Mouse (Mus musculus): ENCODE results near the gene Prkn.
A peak's percentile ranks its signal among the peaks of the same experiment; 100 is the strongest.

Gene Prkn

GRCm38 (mm10) chr17:11914451-11914850, 1074.3 kb downstream of the Prkn start:
- no peak for DNase-seq (ENCODE audit: low spot score)

- DNase-seq (ENCODE audit: low spot score), result no peak
These were observed 1078.1 kb downstream of the Prkn start for GRCm38 (mm10) chr17:11918123-11918801.

GRCm38 (mm10) chr17:11919581-11919980, 1079.4 kb downstream of the Prkn start:
- DNase-seq (ENCODE audit: low spot score), result no peak

- no peak for DNase-seq (ENCODE audit: low spot score)
These were observed 1080.8 kb downstream of the Prkn start for GRCm38 (mm10) chr17:11921026-11921425.

- DNase-seq (ENCODE audit: low spot score), result no peak
These were observed 1083.8 kb downstream of the Prkn start for GRCm38 (mm10) chr17:11923989-11924388.

GRCm38 (mm10) chr17:11926865-11927386, 1086.7 kb downstream of the Prkn start:
- no peak for DNase-seq (ENCODE audit: low spot score)

GRCm38 (mm10) chr17:11931641-11932040, 1091.5 kb downstream of the Prkn start:
- DNase-seq (ENCODE audit: low spot score), result no peak

GRCm38 (mm10) chr17:11933737-11934136, 1093.6 kb downstream of the Prkn start:
- DNase-seq (ENCODE audit: low spot score), result no peak

- no peak for DNase-seq (ENCODE audit: low spot score)
These were observed 1107.3 kb downstream of the Prkn start for GRCm38 (mm10) chr17:11947436-11947835.

GRCm38 (mm10) chr17:11949551-11950197, 1109.5 kb downstream of the Prkn start:
- DNase-seq (ENCODE audit: low spot score), result no peak

- no peak for DNase-seq (ENCODE audit: low spot score)
These were observed 1110.0 kb downstream of the Prkn start for GRCm38 (mm10) chr17:11950198-11950594.

GRCm38 (mm10) chr17:11955317-11955716, 1115.1 kb downstream of the Prkn start:
- peak; percentile 46 for DNase-seq (ENCODE audit: low spot score)

GRCm38 (mm10) chr17:11960492-11960891, 1120.3 kb downstream of the Prkn start:
- DNase-seq (ENCODE audit: low spot score), result no peak

- no peak for DNase-seq (ENCODE audit: low spot score)
These were observed 1122.6 kb downstream of the Prkn start for GRCm38 (mm10) chr17:11962808-11963207.

GRCm38 (mm10) chr17:11970160-11970559, 1130.0 kb downstream of the Prkn start:
- DNase-seq (ENCODE audit: low spot score), result no peak

GRCm38 (mm10) chr17:11972550-11972949, 1132.4 kb downstream of the Prkn start:
- DNase-seq (ENCODE audit: low spot score), result no peak

GRCm38 (mm10) chr17:11972969-11973787, 1133.0 kb downstream of the Prkn start:
- DNase-seq (ENCODE audit: low spot score), result no peak

- DNase-seq (ENCODE audit: low spot score), result peak; percentile 39
These were observed 1135.0 kb downstream of the Prkn start for GRCm38 (mm10) chr17:11975062-11975607.

- no peak for DNase-seq (ENCODE audit: low spot score)
These were observed 1138.2 kb downstream of the Prkn start for GRCm38 (mm10) chr17:11978260-11978821.

- DNase-seq (ENCODE audit: low spot score), result no peak
These were observed 1141.5 kb downstream of the Prkn start for GRCm38 (mm10) chr17:11981666-11982065.

- DNase-seq (ENCODE audit: low spot score), result no peak
These were observed 1148.1 kb downstream of the Prkn start for GRCm38 (mm10) chr17:11988110-11988837.
